Mouse (Mus musculus) testis, adult 2 months (tissue): ENCODE results near the gene Ubxn6.

Experiments
- CTCF ChIP-seq: fragments of 200-500 bp; IDR thresholded peaks from 2 replicates; pipeline ENCODE4 v1.5.1; 2012; ENCODE audit warnings: low read depth, mild to moderate bottlenecking, inconsistent platforms, low read length, moderate library complexity; ENCODE audit not compliant: control insufficient read depth, insufficient read depth, insufficient replicate concordance
- POLR2A ChIP-seq: fragments of 200-500 bp; IDR thresholded peaks from 2 replicates; pipeline ENCODE4 v1.6.1; 2012; ENCODE audit warnings: low read depth, mild to moderate bottlenecking, inconsistent platforms, low read length, moderate library complexity; ENCODE audit not compliant: control insufficient read depth

DNA sequence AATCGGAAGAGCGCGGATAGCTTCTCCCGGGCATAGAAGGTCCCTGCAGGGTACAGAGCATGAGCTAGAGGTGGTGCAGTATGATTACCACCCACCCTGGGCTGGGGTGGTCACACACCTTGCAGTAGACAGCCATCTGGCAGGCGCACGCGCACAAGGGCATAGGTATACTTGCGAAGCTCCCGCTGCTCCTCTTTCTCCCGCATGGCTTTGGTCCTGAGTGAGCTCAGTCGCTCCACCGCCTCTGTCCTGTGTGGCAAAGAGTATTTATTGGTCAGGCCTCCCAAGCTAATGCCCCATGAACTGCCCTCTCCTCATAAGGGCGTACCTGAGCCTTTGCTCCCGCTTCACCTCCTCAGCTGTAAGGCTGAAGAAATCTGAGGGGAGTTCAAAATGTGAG is 5.8 kb downstream of the Ubxn6 start:
- TF ChIP-seq CTCF (no peak), POLR2A (no peak)
